Mouse (Mus musculus): ENCODE measurements around the gene Nat10. TPM values are rescaled to one million over a fixed set of nuclear protein-coding genes. Genes with fewer than 3 reads are reported as not detected.

Nat10 gene
- 4.1 and 12.2 TPM in 2 replicates for polyA plus RNA-seq (2012; ENCODE audit: low replicate concordance)

GRCm38 (mm10) chr2:103760906-103761716, at the start of gene Nat10:
Gene Nat10, minus strand, starts transcription at chr2:103761270.

GRCm38 (mm10) chr2:103797491-103798009, 36.5 kb upstream of the Nat10 start, which contains the start of gene Caprin1:
Gene Caprin1, minus strand, starts transcription at chr2:103797649.

Other genes starting within 250 kb of the Nat10 start
- 8.2 and 17.7 TPM in 2 replicates for gene Abtb2, start 195.0 kb downstream of the Nat10 start, polyA plus RNA-seq (2012; ENCODE audit: low replicate concordance)
- gene Caprin1, start 36.4 kb upstream of the Nat10 start, polyA plus RNA-seq (2012; ENCODE audit: low replicate concordance) = 86.7 and 153 TPM in 2 replicates
- gene Lmo2, start 196.7 kb upstream of the Nat10 start, polyA plus RNA-seq (2012; ENCODE audit: low replicate concordance) = 205 and 416 TPM in 2 replicates